Mouse (Mus musculus): Measurements from ENCODE around the gene Sec61b. TPM values are rescaled to one million over a fixed set of nuclear protein-coding genes. Genes with fewer than 3 reads are reported as not detected.

Gene Sec61b
- polyA plus RNA-seq, 1 experiment from 2014 or later = 268 TPM

DNA sequence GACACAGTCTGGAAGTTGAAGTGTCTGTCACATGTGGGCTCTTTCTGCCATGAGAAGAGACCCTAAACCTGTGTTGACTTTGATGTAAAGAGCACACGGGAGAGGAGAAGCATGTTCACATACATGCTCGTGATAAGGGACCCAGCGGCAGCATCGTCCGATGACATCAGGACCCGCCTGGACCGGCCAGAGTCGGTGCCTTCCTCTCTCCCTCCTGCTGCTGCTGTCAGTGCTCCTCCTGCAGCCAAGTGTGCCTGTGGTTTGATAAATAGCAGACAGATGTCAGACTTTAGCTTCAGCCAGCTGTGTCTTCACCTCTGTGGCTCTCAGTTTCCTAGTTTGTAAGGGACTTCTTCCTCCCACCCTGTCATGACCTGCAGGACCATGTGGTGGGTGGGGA, 19.0 kb downstream of the Sec61b start:
- 64% methylated on average over 8 of the region's 8 CpGs for WGBS (ENCODE audit: insufficient replicate concordance)
- ATAC-seq = no peak
- H3K9me3 ChIP-seq (replicated peaks) = no peaks in the 10 kb centered on the region
- H3K4me1 ChIP-seq = no peaks in the 10 kb centered on the region
- no peaks in the 10 kb centered on the region for H3K27me3 ChIP-seq (replicated peaks)
- H3K4me3 ChIP-seq = no peak overlapping the region
- no peak overlapping the region for H3K9ac ChIP-seq
- no peak overlapping the region for H3K27ac ChIP-seq
- H3K4me2 ChIP-seq = no peak overlapping the region
- no peaks in the 10 kb centered on the region for H3K36me3 ChIP-seq

DNA sequence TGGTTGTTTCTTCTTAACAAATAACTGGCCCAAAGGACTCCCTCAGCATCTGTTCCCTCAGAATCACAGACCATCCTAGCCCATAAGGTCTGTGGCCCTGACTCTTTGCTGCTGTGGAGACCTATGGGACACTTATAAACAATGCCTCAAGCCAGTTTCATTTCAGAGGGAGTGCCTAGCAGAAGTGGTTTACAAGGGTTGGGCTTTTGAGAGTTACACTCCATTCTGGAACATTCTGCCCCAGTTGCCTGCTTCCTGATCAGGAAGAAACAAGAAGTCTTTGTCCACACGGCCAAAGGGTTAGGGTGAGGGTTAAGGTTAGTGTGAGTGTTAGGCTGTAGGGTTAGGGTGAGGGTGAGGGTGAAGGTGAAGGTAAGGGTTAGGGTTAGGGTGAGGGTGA, 19.7 kb downstream of the Sec61b start:
- Histone ChIP-seq H3K36me3 (no peaks in the 10 kb centered on the region), H3K27ac (no peak overlapping the region), H3K9ac (no peak overlapping the region), H3K27me3 (replicated peaks) (no peaks in the 10 kb centered on the region), H3K4me2 (no peak overlapping the region), H3K4me3 (no peak overlapping the region), H3K4me1 (no peaks in the 10 kb centered on the region), H3K9me3 (replicated peaks) (no peaks in the 10 kb centered on the region)
- no peak for ATAC-seq
- WGBS (ENCODE audit: insufficient replicate concordance) = 55% methylated on average over 1 of the region's 1 CpGs

DNA sequence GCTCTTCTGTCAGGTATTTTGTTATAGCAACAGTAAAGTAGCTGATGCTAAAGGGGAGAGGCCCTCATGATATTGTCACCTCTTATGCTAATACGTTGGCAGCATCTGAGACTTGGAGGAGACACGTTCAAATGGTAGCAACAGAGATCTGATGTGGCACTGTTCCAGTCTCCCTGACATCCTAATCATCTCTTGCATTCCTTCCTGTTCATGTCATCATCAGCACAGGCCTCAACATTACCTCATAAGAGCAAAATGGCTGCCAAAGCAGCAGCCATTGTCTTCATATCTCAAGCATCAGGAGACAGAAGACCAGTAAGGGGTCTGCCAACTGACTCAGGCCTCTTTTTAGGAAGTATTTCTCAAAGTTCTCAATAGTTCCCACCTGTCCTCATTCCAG, 20.2 kb downstream of the Sec61b start:
- H3K36me3 ChIP-seq = no peaks in the 10 kb centered on the region
- H3K4me3 ChIP-seq = no peak overlapping the region
- H3K4me1 ChIP-seq = no peaks in the 10 kb centered on the region
- no peaks in the 10 kb centered on the region for H3K9me3 ChIP-seq (replicated peaks)
- no peaks in the 10 kb centered on the region for H3K27me3 ChIP-seq (replicated peaks)
- H3K9ac ChIP-seq = no peak overlapping the region
- H3K27ac ChIP-seq = no peak overlapping the region
- ATAC-seq = no peak
- WGBS (ENCODE audit: insufficient replicate concordance) = 34% methylated on average over 2 of the region's 2 CpGs
- no peak overlapping the region for H3K4me2 ChIP-seq

DNA sequence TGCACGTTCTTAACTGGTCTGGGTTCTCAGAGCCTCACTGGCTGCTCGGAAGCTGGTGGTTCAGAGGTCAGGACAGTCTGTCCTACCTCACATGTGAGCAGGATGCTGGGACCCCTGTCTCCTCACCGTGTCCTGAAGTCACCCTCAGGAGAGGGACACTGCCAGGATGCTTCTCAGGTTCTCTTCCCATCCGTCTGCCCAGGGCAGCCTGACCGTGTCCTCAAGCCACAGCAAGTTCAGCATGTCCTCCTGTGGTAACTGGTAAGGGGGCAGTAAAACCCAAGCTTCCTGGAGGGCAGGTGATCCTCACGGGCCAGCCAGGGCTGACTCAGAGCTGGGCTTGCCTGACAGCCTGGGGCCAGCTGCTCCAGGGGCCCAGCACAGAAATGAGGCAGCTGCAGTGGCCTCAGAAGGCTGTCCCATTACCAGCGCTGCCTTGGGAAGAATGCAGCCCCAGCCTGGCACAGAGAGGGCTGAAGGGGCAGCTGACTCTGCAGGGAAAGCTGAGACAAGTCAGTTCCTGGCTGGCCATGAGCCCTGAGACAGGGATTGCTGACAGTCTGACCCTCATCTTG, 23.4 kb downstream of the Sec61b start:
- H3K4me2 ChIP-seq = no peak overlapping the region
- H3K27me3 ChIP-seq (replicated peaks) = no peaks in the 10 kb centered on the region
- no peaks in the 10 kb centered on the region for H3K9me3 ChIP-seq (replicated peaks)
- H3K36me3 ChIP-seq = no peaks in the 10 kb centered on the region
- H3K27ac ChIP-seq = no peak overlapping the region
- H3K4me3 ChIP-seq = no peak overlapping the region
- no peak overlapping the region for H3K9ac ChIP-seq
- ATAC-seq = no peak
- WGBS (ENCODE audit: insufficient replicate concordance) = 48% methylated on average over 7 of the region's 7 CpGs
- H3K4me1 ChIP-seq = no peaks in the 10 kb centered on the region

DNA sequence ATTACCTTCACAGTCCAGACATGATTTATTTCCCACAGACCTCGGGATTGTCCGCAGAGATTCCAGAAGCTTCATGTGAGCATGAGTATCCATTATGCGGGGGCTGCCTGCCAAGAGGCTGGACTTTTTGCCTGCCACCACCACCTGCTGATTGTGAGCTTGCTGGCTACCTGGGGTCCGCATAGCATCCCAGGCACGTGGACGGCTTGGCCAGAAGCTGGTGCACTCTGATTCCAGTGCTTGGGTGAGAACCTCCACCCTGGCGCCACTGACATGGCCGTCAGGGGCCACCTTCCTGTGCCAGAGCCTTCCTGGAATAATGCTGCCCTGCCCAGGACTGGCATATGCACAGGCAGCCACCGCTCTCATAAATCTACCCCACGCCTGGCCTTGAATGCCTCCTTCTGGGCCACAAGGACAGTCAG, 24.7 kb downstream of the Sec61b start:
- Histone ChIP-seq H3K4me1 (no peaks in the 10 kb centered on the region), H3K9me3 (replicated peaks) (no peaks in the 10 kb centered on the region), H3K36me3 (no peaks in the 10 kb centered on the region), H3K27me3 (replicated peaks) (no peaks in the 10 kb centered on the region), H3K4me2 (no peak overlapping the region), H3K27ac (no peak overlapping the region), H3K4me3 (no peak overlapping the region), H3K9ac (no peak overlapping the region)
- WGBS (ENCODE audit: insufficient replicate concordance) = 71% methylated on average over 10 of the region's 10 CpGs
- ATAC-seq = no peak

DNA sequence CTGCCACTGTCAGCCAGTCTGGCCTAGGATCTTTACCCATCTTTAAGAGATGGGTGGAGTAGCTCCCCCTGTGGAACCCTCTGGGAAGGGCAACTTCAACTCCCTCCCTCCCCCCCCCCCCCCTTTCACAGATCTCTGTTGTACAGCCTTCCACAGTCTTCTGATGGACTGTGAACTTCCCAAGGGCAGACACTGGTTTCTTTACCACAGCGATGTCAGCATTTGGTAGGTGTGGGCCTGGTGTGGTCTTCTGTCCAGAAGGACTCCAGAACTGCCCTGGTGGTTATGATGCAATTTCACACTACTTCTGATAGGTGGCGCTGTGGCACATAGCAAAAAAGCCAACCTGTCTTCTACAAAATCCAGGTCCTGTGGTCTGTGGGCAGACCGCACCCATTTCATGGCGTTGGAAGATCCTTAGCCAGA, 28.1 kb downstream of the Sec61b start:
- Histone ChIP-seq H3K9me3 (replicated peaks) (no peaks in the 10 kb centered on the region), H3K36me3 (no peaks in the 10 kb centered on the region), H3K4me3 (no peak overlapping the region), H3K4me1 (no peaks in the 10 kb centered on the region), H3K27ac (no peak overlapping the region), H3K27me3 (replicated peaks) (no peaks in the 10 kb centered on the region), H3K4me2 (no peak overlapping the region), H3K9ac (no peak overlapping the region)
- 21% methylated on average over 4 of the region's 4 CpGs for WGBS (ENCODE audit: insufficient replicate concordance)
- ATAC-seq = no peak

DNA sequence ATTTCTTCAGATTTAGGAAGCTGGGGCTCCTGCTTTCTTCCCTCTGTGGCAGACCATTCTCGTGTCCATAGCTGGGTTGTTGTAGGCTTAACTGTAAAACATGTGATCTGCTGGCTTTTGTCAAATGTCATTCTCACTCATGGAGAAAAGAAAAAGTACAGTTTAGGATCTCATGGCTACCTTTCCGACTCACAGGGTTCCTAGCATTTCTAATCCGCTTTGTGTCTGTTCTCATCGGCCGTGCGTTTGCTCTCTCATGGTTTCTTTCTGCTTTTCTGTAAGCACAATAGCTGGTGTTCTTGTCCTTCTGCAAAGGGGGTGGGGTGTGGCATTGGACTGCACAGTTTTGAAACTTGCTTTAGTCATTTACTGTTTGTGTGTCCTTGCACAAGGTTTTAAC, 28.6 kb downstream of the Sec61b start:
- WGBS (ENCODE audit: insufficient replicate concordance) = 82% methylated on average over 6 of the region's 6 CpGs
- Histone ChIP-seq H3K27me3 (replicated peaks) (no peaks in the 10 kb centered on the region), H3K4me1 (no peaks in the 10 kb centered on the region), H3K9ac (no peak overlapping the region), H3K36me3 (no peaks in the 10 kb centered on the region), H3K27ac (no peak overlapping the region), H3K9me3 (replicated peaks) (no peaks in the 10 kb centered on the region), H3K4me3 (no peak overlapping the region), H3K4me2 (no peak overlapping the region)
- no peak for ATAC-seq

DNA sequence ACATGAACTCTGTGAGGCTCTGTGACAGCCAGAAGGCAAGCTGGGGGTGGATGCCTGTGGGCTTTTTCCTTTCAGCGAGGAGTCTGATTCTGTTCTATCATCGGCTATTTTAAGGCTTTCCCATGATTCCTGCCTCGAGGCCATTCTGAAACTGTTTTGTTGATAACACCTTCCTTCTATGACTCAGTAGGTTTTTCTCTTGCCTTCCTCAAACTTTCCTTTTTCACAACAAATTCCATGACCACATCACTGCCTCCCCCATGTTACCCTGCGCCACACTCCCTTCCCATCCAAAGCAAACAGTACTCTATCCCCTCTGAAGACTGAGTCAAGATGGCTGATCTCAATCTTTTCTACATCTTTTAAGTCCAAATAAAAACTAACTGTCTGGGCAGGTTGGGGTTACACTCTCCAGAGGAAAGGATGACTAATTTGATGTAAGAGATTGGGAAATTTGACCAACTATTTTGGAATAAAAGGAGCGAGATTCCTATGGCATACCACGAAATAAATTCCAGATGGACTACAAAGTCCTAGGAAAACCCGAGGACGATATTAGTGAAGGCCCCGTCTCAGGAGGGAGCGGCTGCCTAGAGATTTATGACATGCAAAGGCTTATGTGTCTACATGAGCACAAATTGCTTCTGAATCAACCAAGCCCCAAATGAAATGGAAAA, 30.5 kb downstream of the Sec61b start:
- H3K4me3 ChIP-seq = no peak overlapping the region
- WGBS (ENCODE audit: insufficient replicate concordance) = 65% methylated on average over 10 of the region's 10 CpGs
- no peak overlapping the region for H3K9ac ChIP-seq
- H3K4me1 ChIP-seq = no peaks in the 10 kb centered on the region
- H3K9me3 ChIP-seq (replicated peaks) = no peaks in the 10 kb centered on the region
- H3K27ac ChIP-seq = no peak overlapping the region
- ATAC-seq = no peak
- H3K4me2 ChIP-seq = no peak overlapping the region
- H3K36me3 ChIP-seq = no peaks in the 10 kb centered on the region
- H3K27me3 ChIP-seq (replicated peaks) = no peaks in the 10 kb centered on the region

DNA sequence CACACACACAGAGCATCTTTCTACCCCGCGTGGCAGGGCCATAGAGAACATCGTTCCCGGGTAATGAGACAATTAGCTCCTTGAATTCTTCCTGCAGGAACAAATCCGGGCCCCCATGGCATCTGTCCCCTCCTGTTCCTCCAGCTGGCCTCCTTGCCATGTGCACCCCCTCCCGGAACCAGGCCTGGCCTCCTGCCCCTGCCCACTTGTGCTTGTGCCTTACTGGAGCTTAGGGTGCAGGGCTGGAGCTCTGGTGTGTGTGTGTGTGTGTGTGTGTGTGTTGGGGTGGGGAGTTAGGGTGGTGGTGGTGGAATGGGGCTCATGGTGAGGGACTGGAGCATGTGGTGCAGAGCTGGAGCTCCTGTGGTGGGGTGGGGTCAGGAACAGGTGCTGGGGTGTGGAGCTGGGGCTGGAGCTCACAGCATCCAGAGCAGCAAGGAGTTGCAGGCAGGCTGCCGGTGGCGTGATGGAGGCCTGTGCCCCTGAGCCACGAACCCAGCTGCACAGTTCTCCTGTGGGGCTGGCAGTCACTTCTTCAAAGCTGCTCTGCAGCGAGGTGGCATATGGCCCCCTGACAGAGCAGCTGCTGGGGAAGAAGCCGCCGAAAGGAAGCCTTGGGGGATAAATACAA, 44.2 kb downstream of the Sec61b start:
- Histone ChIP-seq H3K4me3 (no peak overlapping the region), H3K4me2 (no peak overlapping the region), H3K27ac (no peak overlapping the region), H3K9me3 (replicated peaks) (no peaks in the 10 kb centered on the region), H3K36me3 (no peaks in the 10 kb centered on the region), H3K27me3 (replicated peaks) (no peaks in the 10 kb centered on the region), H3K4me1 (no peaks in the 10 kb centered on the region), H3K9ac (no peak overlapping the region)
- no peak for ATAC-seq
- WGBS (ENCODE audit: insufficient replicate concordance) = 56% methylated on average over 12 of the region's 12 CpGs

DNA sequence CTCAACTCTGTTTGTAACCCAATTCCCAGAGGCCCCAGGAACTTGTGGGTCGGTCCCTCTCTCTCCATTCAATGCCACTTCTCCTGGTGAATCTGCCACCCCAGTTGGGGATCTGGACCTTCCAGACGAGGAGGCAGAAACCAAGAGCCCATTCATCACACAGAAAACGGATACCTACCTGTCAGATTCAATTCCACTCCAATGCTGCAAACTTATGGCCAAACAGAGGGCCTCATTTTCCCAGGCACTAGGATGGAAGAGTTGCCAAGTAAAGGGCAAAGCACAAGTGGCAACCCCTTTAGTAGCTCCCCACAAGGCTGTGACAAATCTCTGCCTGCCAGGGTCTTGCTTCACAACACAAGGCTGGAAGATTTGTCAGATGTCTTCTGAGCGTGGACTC, 45.6 kb downstream of the Sec61b start:
- Histone ChIP-seq H3K36me3 (no peaks in the 10 kb centered on the region), H3K9me3 (replicated peaks) (no peaks in the 10 kb centered on the region), H3K4me2 (no peak overlapping the region), H3K27ac (no peak overlapping the region), H3K4me3 (no peak overlapping the region), H3K4me1 (no peaks in the 10 kb centered on the region), H3K9ac (no peak overlapping the region), H3K27me3 (replicated peaks) (no peaks in the 10 kb centered on the region)
- no peak for ATAC-seq
- WGBS (ENCODE audit: insufficient replicate concordance) = 45% methylated on average over 4 of the region's 4 CpGs

DNA sequence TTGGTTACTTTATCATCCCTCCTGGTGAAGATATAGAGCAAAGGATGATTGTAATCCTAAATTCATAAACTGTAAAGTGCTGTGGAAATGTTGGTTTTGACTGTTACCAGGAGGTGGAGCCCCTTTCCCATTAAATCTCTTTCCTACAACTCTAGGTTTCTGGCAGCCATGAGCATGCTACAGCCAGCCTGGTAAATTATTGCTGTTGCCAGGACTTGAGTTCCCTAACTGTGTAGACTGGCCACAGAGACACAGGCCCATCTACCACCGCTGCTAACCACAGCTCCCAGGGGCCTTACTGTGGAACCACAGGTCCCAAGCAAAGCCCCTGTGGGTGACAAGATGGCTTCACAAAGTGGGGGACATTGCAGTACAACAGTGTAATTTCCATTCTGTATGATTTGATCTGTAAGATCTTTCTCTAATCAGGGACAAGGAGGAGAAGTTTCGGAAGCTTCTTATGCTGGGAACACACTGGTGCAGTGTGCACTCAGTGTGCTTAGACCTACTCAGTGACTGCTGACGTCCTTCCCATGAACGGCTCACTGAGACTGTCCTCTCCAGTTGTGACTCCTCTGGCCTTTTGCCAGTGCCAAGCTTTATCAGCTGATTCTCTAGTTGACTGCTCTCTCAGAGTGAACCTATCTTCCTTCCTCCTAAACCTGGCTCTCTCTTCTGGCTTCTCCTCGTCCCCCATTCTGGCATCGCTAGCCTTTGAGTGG, 47.6 kb downstream of the Sec61b start:
- no peak overlapping the region for H3K4me2 ChIP-seq
- 64% methylated on average over 6 of the region's 6 CpGs for WGBS (ENCODE audit: insufficient replicate concordance)
- no peak overlapping the region for H3K4me3 ChIP-seq
- ATAC-seq = no peak
- H3K27ac ChIP-seq = no peak overlapping the region
- H3K27me3 ChIP-seq (replicated peaks) = no peaks in the 10 kb centered on the region
- no peaks in the 10 kb centered on the region for H3K9me3 ChIP-seq (replicated peaks)
- H3K36me3 ChIP-seq = no peaks in the 10 kb centered on the region
- H3K9ac ChIP-seq = no peak overlapping the region
- H3K4me1 ChIP-seq = no peaks in the 10 kb centered on the region

DNA sequence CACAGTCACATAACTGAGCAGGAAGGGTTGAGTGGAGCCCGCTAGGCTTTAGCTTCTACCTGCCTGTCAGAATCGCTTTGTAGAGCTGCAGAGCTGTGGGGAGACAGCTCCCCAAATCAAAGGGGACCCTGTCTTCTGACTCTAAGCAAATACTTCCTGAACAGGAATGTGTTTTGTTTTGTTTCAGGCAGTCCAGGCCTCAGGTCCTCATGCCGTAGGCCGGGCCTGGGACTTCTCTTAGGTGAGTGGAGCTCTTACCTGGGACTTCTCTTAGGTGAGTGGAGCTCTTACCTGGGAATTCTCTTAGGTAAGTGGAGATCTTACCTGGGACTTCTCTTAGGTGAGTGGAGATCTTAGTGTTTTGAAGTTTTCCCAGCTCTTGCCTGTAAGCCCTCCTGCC, 55.4 kb downstream of the Sec61b start:
- Histone ChIP-seq H3K27me3 (replicated peaks) (no peaks in the 10 kb centered on the region), H3K4me1 (no peaks in the 10 kb centered on the region), H3K9ac (no peak overlapping the region), H3K9me3 (replicated peaks) (no peaks in the 10 kb centered on the region), H3K36me3 (no peaks in the 10 kb centered on the region), H3K27ac (no peak overlapping the region), H3K4me2 (no peak overlapping the region), H3K4me3 (no peak overlapping the region)
- ATAC-seq = no peak
- WGBS (ENCODE audit: insufficient replicate concordance) = 82% methylated on average over 4 of the region's 4 CpGs

Data from liver, embryonic 12.5 days (tissue).